Mouse (Mus musculus) hindbrain, embryonic 16.5 days (tissue): ENCODE results near the gene Rptor. TPM values are rescaled to one million over a fixed set of nuclear protein-coding genes. Genes with fewer than 3 reads are reported as not detected.
A peak's percentile ranks its signal among the peaks of the same experiment; 100 is the strongest.

Experiments used
- ATAC-seq: fragments of 200-750 bp; cut with Nextera tagmentation; 2 replicates; pipeline ENCODE4 v1.8.0; 2017; ENCODE audit warnings: moderate TSS enrichment, moderate library complexity
- H3K27ac ChIP-seq: fragments of 300-500 bp; sonication (generic); 2 replicates; pipeline ENCODE4 v1.5.1; 2014; ENCODE audit warnings: low read depth, mild to moderate bottlenecking, control low read depth, low read length, moderate library complexity
- H3K27me3 ChIP-seq: fragments of 300-500 bp; sonication (generic); replicated peaks from 2 replicates; pipeline ENCODE4 v1.6.1; 2014; ENCODE audit warnings: low read length; ENCODE audit not compliant: control insufficient read depth, insufficient read depth
- H3K36me3 ChIP-seq: fragments of 300-500 bp; sonication (generic); 2 replicates; pipeline ENCODE4 v1.6.1; 2014; ENCODE audit warnings: mild to moderate bottlenecking, low read length, moderate library complexity, mixed read lengths; ENCODE audit not compliant: control insufficient read depth, insufficient read depth
- H3K4me1 ChIP-seq: fragments of 300-500 bp; sonication (generic); 2 replicates; pipeline ENCODE4 v1.6.1; 2014; ENCODE audit warnings: low read depth, low read length; ENCODE audit not compliant: control insufficient read depth, insufficient read depth
- H3K4me2 ChIP-seq: fragments of 300-500 bp; sonication (generic); 2 replicates; pipeline ENCODE4 v1.6.1; 2014; ENCODE audit warnings: mild to moderate bottlenecking, low read length, control low read depth, moderate library complexity
- H3K4me3 ChIP-seq: fragments of 300-500 bp; sonication (generic); 2 replicates; pipeline ENCODE4 v1.5.1; 2014; ENCODE audit warnings: mild to moderate bottlenecking, low read length, control low read depth, moderate library complexity
- H3K9ac ChIP-seq: fragments of 300-500 bp; sonication (generic); 2 replicates; pipeline ENCODE4 v1.6.1; 2014; ENCODE audit warnings: low read depth, mild to moderate bottlenecking, control low read depth, low read length, moderate library complexity
- H3K9me3 ChIP-seq: fragments of 300-500 bp; sonication (generic); 2 replicates; pipeline ENCODE4 v1.6.1; 2014; ENCODE audit warnings: mild to moderate bottlenecking, low read length, moderate library complexity; ENCODE audit not compliant: control insufficient read depth
- WGBS: fragments of 180-500 bp; shearing (Covaris S2); extraction: QIAGEN DNeasy Blood & Tissue Kit; methylation state at CpG from one replicate; pipeline ENCODE4 v1.1.7; 2014; 5-methylcytosine and 5-hydroxymethylcytosine counted together
- polyA plus RNA-seq: library from polyadenylated mRNA; unstranded; fragments of >200 nt; fragmentation: Nextera tagmentation; extraction: Ambion mirVana; gene quantifications from 2 replicates; pipeline ENCODE4 v1.2.1, GENCODE M21; 2015

The Rptor gene
- polyA plus RNA-seq = 8.5 and 10.1 TPM in 2 replicates

- H3K27ac ChIP-seq = peak within 1 kb of the TSS; percentile 87
- WGBS = under 1% methylated on average over 54 of the region's 63 CpGs
- no peaks in the 10 kb centered on the region for H3K27me3 ChIP-seq
- ATAC-seq = peak; percentile 99
- no peaks in the 10 kb centered on the region for H3K9me3 ChIP-seq
- H3K4me3 ChIP-seq = peak within 1 kb of the TSS; percentile 63
- H3K4me2 ChIP-seq = peak within 1 kb of the TSS; percentile 96
- H3K4me1 ChIP-seq = peaks cover 11% of the 10 kb centered on the region
- no peaks in the 10 kb centered on the region for H3K36me3 ChIP-seq
- peak within 1 kb of the TSS; percentile 80 for H3K9ac ChIP-seq
These were observed at the start of gene Rptor for GRCm38 (mm10) chr11:119602763-119603526. Gene Rptor, plus strand, starts transcription at chr11:119602905.

- no peak overlapping the region for H3K4me2 ChIP-seq
- H3K36me3 ChIP-seq = no peaks in the 10 kb centered on the region
- WGBS = 74% methylated on average over 7 of the region's 7 CpGs
- no peaks in the 10 kb centered on the region for H3K27me3 ChIP-seq
- H3K9me3 ChIP-seq = no peaks in the 10 kb centered on the region
- ATAC-seq = no peak
- no peak overlapping the region for H3K9ac ChIP-seq
- peaks cover 34% of the 10 kb centered on the region for H3K4me1 ChIP-seq
- no peak overlapping the region for H3K4me3 ChIP-seq
- H3K27ac ChIP-seq = no peak overlapping the region
These were observed 48.0 kb upstream of the Rptor start for GRCm38 (mm10) chr11:119554706-119555105.

DNA sequence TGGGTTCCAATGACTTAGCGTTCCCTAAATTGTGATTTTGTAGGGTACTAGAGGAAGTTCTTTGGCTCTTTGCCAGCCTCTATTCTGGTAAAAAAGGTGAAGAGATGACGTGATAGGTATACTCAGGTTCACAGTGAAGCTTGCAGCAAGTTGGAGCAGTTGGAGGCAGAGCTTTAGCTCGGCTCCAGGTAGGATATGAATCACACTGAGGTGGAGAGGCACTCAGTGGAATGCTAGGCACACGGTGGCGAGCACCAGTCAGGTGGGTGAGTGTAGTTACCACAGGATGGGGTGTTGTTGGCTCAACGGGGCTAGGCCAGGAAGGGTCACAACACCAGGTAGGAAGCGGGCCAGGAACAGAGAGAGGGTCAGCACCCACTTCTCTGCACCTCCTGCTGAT lies 47.5 kb upstream of the Rptor start:
- no peaks in the 10 kb centered on the region for H3K27me3 ChIP-seq
- H3K4me1 ChIP-seq = peaks cover 34% of the 10 kb centered on the region
- H3K9ac ChIP-seq = no peak overlapping the region
- no peaks in the 10 kb centered on the region for H3K36me3 ChIP-seq
- ATAC-seq = no peak
- no peak overlapping the region for H3K4me3 ChIP-seq
- H3K27ac ChIP-seq = no peak overlapping the region
- H3K4me2 ChIP-seq = no peak overlapping the region
- WGBS = 73% methylated on average over 7 of the region's 7 CpGs
- H3K9me3 ChIP-seq = no peaks in the 10 kb centered on the region

- Histone ChIP-seq H3K4me3 (no peak overlapping the region), H3K27me3 (no peaks in the 10 kb centered on the region), H3K4me2 (peak overlapping the region; percentile 12; the same call in 1 of the 2 replicates), H3K27ac (peak overlapping the region; percentile 66), H3K4me1 (peaks cover 23% of the 10 kb centered on the region), H3K9me3 (no peaks in the 10 kb centered on the region), H3K9ac (peak overlapping the region; percentile 50), H3K36me3 (no peaks in the 10 kb centered on the region)
- 12% methylated on average over 17 of the region's 17 CpGs for WGBS
- peak; percentile 51 for ATAC-seq
These were observed 44.5 kb upstream of the Rptor start for GRCm38 (mm10) chr11:119557940-119558869.

DNA sequence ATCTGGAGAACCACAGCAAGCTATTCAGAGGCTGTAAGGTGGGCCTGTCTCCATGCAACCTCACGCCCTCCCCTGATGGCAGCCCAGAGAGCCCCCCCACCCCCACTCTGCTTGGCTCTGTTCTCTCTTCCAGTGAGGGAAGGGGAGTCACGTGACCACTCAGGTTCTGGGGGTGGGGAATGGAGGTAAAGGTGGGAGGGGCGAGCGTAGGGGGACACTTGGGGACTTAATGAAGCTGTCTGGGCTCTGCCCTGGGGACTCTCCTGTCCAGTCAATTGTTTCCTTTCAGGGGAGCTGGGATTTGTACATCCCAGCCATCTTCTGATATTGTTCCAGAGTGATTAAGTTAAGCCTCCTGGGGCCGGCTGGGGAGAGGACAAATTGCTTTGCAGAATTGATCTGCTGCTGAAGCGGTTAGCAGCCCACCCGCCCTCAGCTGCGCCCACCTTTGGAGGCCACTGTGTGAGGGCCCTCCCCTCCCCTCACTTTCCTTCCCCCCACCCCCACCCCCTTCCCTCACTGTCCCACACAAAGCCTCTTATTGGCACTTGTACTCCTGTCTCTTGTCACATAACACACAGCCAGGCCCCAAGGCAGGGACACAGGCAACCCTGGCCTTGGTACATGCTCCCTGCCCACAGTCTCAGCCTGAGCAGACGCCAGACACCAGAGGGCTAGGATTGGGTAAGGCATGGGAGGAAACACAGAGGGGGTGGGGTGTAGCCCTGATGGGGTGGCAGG lies 43.7 kb upstream of the Rptor start:
- Histone ChIP-seq H3K9me3 (no peaks in the 10 kb centered on the region), H3K9ac (peak overlapping the region; percentile 50), H3K27me3 (no peaks in the 10 kb centered on the region), H3K4me1 (peaks cover 23% of the 10 kb centered on the region), H3K4me3 (no peak overlapping the region), H3K4me2 (peak overlapping the region; percentile 12; the same call in 1 of the 2 replicates), H3K27ac (peak overlapping the region; percentile 66), H3K36me3 (no peaks in the 10 kb centered on the region)
- ATAC-seq = peak; percentile 57
- 8% methylated on average over 9 of the region's 9 CpGs for WGBS

DNA sequence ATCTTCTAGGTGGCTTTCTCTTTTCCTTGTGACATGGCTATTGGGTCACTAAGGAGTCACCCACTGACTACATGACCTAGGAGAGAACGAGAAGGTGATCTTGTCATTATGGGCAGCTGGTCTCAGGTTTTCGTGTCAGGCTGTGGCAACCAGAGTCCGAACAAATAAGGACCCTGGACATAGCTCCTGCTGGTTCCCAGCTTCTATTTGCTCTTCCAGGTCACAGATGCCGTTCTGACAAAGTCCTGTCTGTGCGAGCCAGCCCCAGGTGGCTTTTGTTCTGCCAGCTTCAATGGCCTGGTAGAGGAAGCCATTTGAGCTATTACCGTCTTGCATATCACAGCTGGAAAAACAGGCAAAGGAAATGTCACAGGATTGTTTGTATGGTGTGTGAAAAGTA lies 40.4 kb upstream of the Rptor start:
- WGBS = 21% methylated on average over 6 of the region's 6 CpGs
- Histone ChIP-seq H3K4me1 (peaks cover 25% of the 10 kb centered on the region), H3K9ac (no peak overlapping the region), H3K27ac (no peak overlapping the region), H3K36me3 (no peaks in the 10 kb centered on the region), H3K4me3 (no peak overlapping the region), H3K4me2 (no peak overlapping the region), H3K27me3 (no peaks in the 10 kb centered on the region; the same call in 1 of the 2 replicates), H3K9me3 (no peaks in the 10 kb centered on the region)
- ATAC-seq = no peak

- H3K9ac ChIP-seq = peak overlapping the region; percentile 18
- no peaks in the 10 kb centered on the region; the same call in 1 of the 2 replicates for H3K27me3 ChIP-seq
- no peak overlapping the region for H3K4me3 ChIP-seq
- H3K9me3 ChIP-seq = no peaks in the 10 kb centered on the region
- WGBS = 60% methylated on average over 9 of the region's 9 CpGs
- H3K4me2 ChIP-seq = no peak overlapping the region
- H3K36me3 ChIP-seq = no peaks in the 10 kb centered on the region
- H3K4me1 ChIP-seq = peaks cover 16% of the 10 kb centered on the region
- no peak for ATAC-seq
- H3K27ac ChIP-seq = no peak overlapping the region
These were observed 39.5 kb upstream of the Rptor start for GRCm38 (mm10) chr11:119563166-119563565.

DNA sequence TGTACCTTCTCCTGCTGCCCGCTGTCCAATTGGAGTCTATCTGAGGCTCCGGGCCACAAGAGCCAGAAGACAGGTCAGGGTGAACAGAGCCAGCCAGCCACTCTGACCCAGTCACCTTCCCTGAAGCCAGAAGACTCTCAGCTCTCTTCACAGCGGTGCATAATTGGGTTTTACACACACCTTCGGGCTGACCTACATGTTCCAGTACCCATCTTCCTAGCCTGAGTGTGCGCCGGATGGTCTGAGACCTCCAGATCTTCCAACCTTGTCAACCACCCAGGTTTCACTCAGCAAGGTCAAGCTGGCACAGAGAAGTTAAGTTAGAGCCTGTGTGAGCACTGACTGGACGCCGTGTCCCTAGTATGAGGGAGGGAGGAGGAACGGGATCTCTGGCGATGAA lies 38.3 kb upstream of the Rptor start:
- H3K4me3 ChIP-seq = no peak overlapping the region
- H3K4me2 ChIP-seq = no peak overlapping the region
- H3K9ac ChIP-seq = no peak overlapping the region
- no peaks in the 10 kb centered on the region; the same call in 1 of the 2 replicates for H3K27me3 ChIP-seq
- no peaks in the 10 kb centered on the region for H3K36me3 ChIP-seq
- H3K4me1 ChIP-seq = 0 out of 2 replicates have a peak, but pooled peaks cover 5% of the 10 kb centered on the region
- H3K9me3 ChIP-seq = no peaks in the 10 kb centered on the region
- no peak for ATAC-seq
- 86% methylated on average over 10 of the region's 10 CpGs for WGBS
- H3K27ac ChIP-seq = no peak overlapping the region
